Mouse (Mus musculus) gastrocnemius, postnatal 25 days (tissue): ENCODE measurements around the gene Gys1. TPM values are rescaled to one million over a fixed set of nuclear protein-coding genes. Genes with fewer than 3 reads are reported as not detected.
"Not testable (repeated sequence)": the region's sequence is repeated elsewhere in the genome, so short reads cannot be mapped to it uniquely, and the experiment has no call there.

Experiments used
- DNase-seq: peaks from one replicate; pipeline ENCODE4 v3.0.0; 2022
- long read RNA-seq, 2 experiments: library from polyadenylated mRNA; stranded (forward); transcript quantifications; one replicate each; pipeline ENCODE4 v2.0.0; 2021
- total RNA-seq, 2 experiments: library from RNA; stranded (reverse); gene quantifications; 1 replicate in 1 of 2; 2 replicates in 1 of 2; pipeline ENCODE4 v1.2.3; 2021

Gene Gys1
- total RNA-seq: 100 to 1,000 TPM; 243 to 327 TPM
- long read RNA-seq, experiment 1, transcript Gys1-201 (16 exons, 3,678 nt): major isoform, 58 of 145 reads
- long read RNA-seq, experiment 1, partial matches to known transcripts: 80 of 145 reads
- long read RNA-seq, experiment 1, other reads (novel, unspliced or antisense): 7 of 145 reads
- long read RNA-seq, experiment 2, transcript Gys1-201 (16 exons, 3,678 nt): major isoform, 148 of 252 reads
- long read RNA-seq, experiment 2, partial matches to known transcripts: 93 of 252 reads
- long read RNA-seq, experiment 2, other reads (novel, unspliced or antisense): 11 of 252 reads

- peak; percentile 100 for DNase-seq
These were observed at the start of gene Gys1 for GRCm38 (mm10) chr7:45434203-45435015. Gene Gys1, plus strand, starts transcription at chr7:45434844.

GRCm38 (mm10) chr7:45386077-45386476 is 48.6 kb upstream of the Gys1 start:
- DNase-seq: no peak

GRCm38 (mm10) chr7:45395129-45395541 is 39.5 kb upstream of the Gys1 start:
- no peak for DNase-seq

- peak; percentile 100 for DNase-seq
These were observed 38.9 kb upstream of the Gys1 start, which contains the start of gene Snrnp70 for GRCm38 (mm10) chr7:45395578-45396336. Gene Snrnp70, minus strand, starts transcription at chr7:45395742.

GRCm38 (mm10) chr7:45396337-45396775 is 38.3 kb upstream of the Gys1 start:
- not testable (repeated sequence) for DNase-seq

- DNase-seq: no peak
These were observed 37.9 kb upstream of the Gys1 start for GRCm38 (mm10) chr7:45396787-45397186.

- DNase-seq: no peak
These were observed 33.0 kb upstream of the Gys1 start for GRCm38 (mm10) chr7:45401521-45402085.

GRCm38 (mm10) chr7:45403532-45404261 is 30.9 kb upstream of the Gys1 start:
- DNase-seq: no peak

GRCm38 (mm10) chr7:45405091-45406075 is 29.3 kb upstream of the Gys1 start, which contains the start of gene Kcna7:
Gene Kcna7, plus strand, starts transcription at chr7:45405653.
- DNase-seq: peak; percentile 77

GRCm38 (mm10) chr7:45406157-45407156 is 28.2 kb upstream of the Gys1 start:
- peak; percentile 82 for DNase-seq

- DNase-seq: no peak
These were observed 26.8 kb upstream of the Gys1 start for GRCm38 (mm10) chr7:45407836-45408235.

GRCm38 (mm10) chr7:45408351-45408750 is 26.3 kb upstream of the Gys1 start:
- no peak for DNase-seq

- DNase-seq: no peak
These were observed 25.7 kb upstream of the Gys1 start for GRCm38 (mm10) chr7:45408949-45409348.

GRCm38 (mm10) chr7:45409497-45410163 is 25.0 kb upstream of the Gys1 start:
- no peak for DNase-seq

- peak; percentile 78 for DNase-seq
These were observed 22.2 kb upstream of the Gys1 start for GRCm38 (mm10) chr7:45412421-45412820.

- DNase-seq: peak; percentile 64
These were observed 21.4 kb upstream of the Gys1 start, which contains the start of gene Ntf5 for GRCm38 (mm10) chr7:45413113-45413863. Gene Ntf5, plus strand, starts transcription at chr7:45413695.
